Mouse (Mus musculus) stomach, postnatal 0 days (tissue): ENCODE data around the gene P2ry6. TPM values are rescaled to one million over a fixed set of nuclear protein-coding genes. Genes with fewer than 3 reads are reported as not detected.

ENCODE experiments used
- ATAC-seq: fragments of 200-750 bp; cut with Nextera tagmentation; 2 replicates; pipeline ENCODE4 v1.8.0; 2017; ENCODE audit not compliant: low FRiP score, low TSS enrichment
- DNase-seq: peaks from one replicate; pipeline ENCODE4 v3.0.0-alpha.2; 2016; ENCODE audit warnings: low spot score
- H3K27ac ChIP-seq: fragments of 300-500 bp; sonication (generic); replicated peaks from 2 replicates; pipeline ENCODE4 v1.5.1; 2014; ENCODE audit warnings: mild to moderate bottlenecking, control low read depth
- H3K27me3 ChIP-seq: fragments of 300-500 bp; sonication (generic); 2 replicates; pipeline ENCODE4 v1.6.1; 2014; ENCODE audit warnings: low read length; ENCODE audit not compliant: control insufficient read depth, insufficient read depth
- H3K36me3 ChIP-seq: fragments of 300-500 bp; sonication (generic); 2 replicates; pipeline ENCODE4 v1.6.1; 2014; ENCODE audit warnings: low read length, mixed read lengths; ENCODE audit not compliant: control insufficient read depth, insufficient read depth
- H3K4me1 ChIP-seq: fragments of 300-500 bp; sonication (generic); replicated peaks from 2 replicates; pipeline ENCODE4 v1.6.1; 2014; ENCODE audit warnings: antibody characterized with exemption; ENCODE audit not compliant: control insufficient read depth, insufficient read depth
- H3K4me2 ChIP-seq: fragments of 300-500 bp; sonication (generic); replicated peaks from 2 replicates; pipeline ENCODE4 v1.6.1; 2014; ENCODE audit warnings: low read depth, mild to moderate bottlenecking, control low read depth, moderate library complexity
- H3K4me3 ChIP-seq: fragments of 300-500 bp; sonication (generic); 2 replicates; pipeline ENCODE4 v1.5.1; 2014; ENCODE audit warnings: low read depth, low read length, control low read depth
- H3K9ac ChIP-seq: fragments of 300-500 bp; sonication (generic); 2 replicates; pipeline ENCODE4 v1.6.1; 2014; ENCODE audit warnings: mild to moderate bottlenecking, low read length, control low read depth, mixed read lengths
- H3K9me3 ChIP-seq: fragments of 300-500 bp; sonication (generic); 2 replicates; pipeline ENCODE4 v1.6.1; 2016; ENCODE audit warnings: low read length; ENCODE audit not compliant: control insufficient read depth
- CTCF ChIP-seq: IDR thresholded peaks from 2 replicates; pipeline ENCODE4 v1.5.1; 2016; ENCODE audit warnings: antibody characterized with exemption, low read depth, mild to moderate bottlenecking, moderate library complexity
- EP300 ChIP-seq: optimal IDR thresholded peaks from 2 replicates; pipeline ENCODE3; 2016; ENCODE audit warnings: antibody characterized with exemption
- WGBS: fragments of 180-500 bp; shearing (Covaris S2); extraction: QIAGEN DNeasy Blood & Tissue Kit; methylation state at CpG from one replicate; pipeline ENCODE4 v1.1.7; 2014; 5-methylcytosine and 5-hydroxymethylcytosine counted together
- polyA plus RNA-seq: library from polyadenylated mRNA; unstranded; fragments of >200 nt; fragmentation: Nextera tagmentation; extraction: Ambion mirVana; gene quantifications from 2 replicates; pipeline ENCODE4 v1.2.1, GENCODE M21; 2015

The P2ry6 gene
- polyA plus RNA-seq, 1 experiment from 2014 or later: 6.1 TPM

GRCm38 (mm10) chr7:100995260-100995864 is 20.9 kb upstream of the P2ry6 start:
- WGBS: 91% methylated on average over 7 of the region's 7 CpGs
- H3K4me1 ChIP-seq: no peaks in the 10 kb centered on the region
- no peak overlapping the region for H3K27ac ChIP-seq
- no peak overlapping the region for H3K4me3 ChIP-seq
- DNase-seq (no peak), ATAC-seq (no peak)
- H3K4me2 ChIP-seq: no peak overlapping the region
- no peaks in the 10 kb centered on the region for H3K9me3 ChIP-seq
- TF ChIP-seq EP300: no peak
- TF ChIP-seq CTCF: no peak
- no peaks in the 10 kb centered on the region; the same call in 1 of the 2 replicates for H3K36me3 ChIP-seq
- H3K27me3 ChIP-seq: no peaks in the 10 kb centered on the region
- H3K9ac ChIP-seq: no peak overlapping the region

- no peak for DNase-seq
- Histone ChIP-seq H3K4me2 (no peak overlapping the region), H3K9ac (no peak overlapping the region), H3K36me3 (no peaks in the 10 kb centered on the region), H3K27me3 (no peaks in the 10 kb centered on the region), H3K27ac (no peak overlapping the region), H3K9me3 (no peaks in the 10 kb centered on the region), H3K4me3 (no peak overlapping the region), H3K4me1 (no peaks in the 10 kb centered on the region)
- 56% methylated on average over 4 of the region's 4 CpGs for WGBS
- no peak for TF ChIP-seq EP300
- no peak for TF ChIP-seq CTCF
- ATAC-seq: peak; percentile 40; the same call in 1 of the 2 replicates
Observed at GRCm38 (mm10) chr7:100993166-100993565, 18.7 kb upstream of the P2ry6 start.

GRCm38 (mm10) chr7:100991972-100992371 is 17.5 kb upstream of the P2ry6 start:
- no peak overlapping the region for H3K4me3 ChIP-seq
- DNase-seq: no peak
- H3K4me2 ChIP-seq: no peak overlapping the region
- 80% methylated on average over 3 of the region's 3 CpGs for WGBS
- H3K36me3 ChIP-seq: no peaks in the 10 kb centered on the region
- H3K27me3 ChIP-seq: no peaks in the 10 kb centered on the region
- ATAC-seq: no peak
- TF ChIP-seq EP300: no peak
- TF ChIP-seq CTCF: no peak
- H3K27ac ChIP-seq: no peak overlapping the region
- H3K9ac ChIP-seq: no peak overlapping the region
- H3K4me1 ChIP-seq: no peaks in the 10 kb centered on the region
- H3K9me3 ChIP-seq: no peaks in the 10 kb centered on the region

- no peaks in the 10 kb centered on the region for H3K9me3 ChIP-seq
- TF ChIP-seq EP300 (no peak), CTCF (no peak)
- no peak overlapping the region for H3K4me2 ChIP-seq
- H3K36me3 ChIP-seq: no peaks in the 10 kb centered on the region
- H3K4me3 ChIP-seq: no peak overlapping the region
- DNase-seq (peak; percentile 12), ATAC-seq (no peak)
- no peaks in the 10 kb centered on the region for H3K4me1 ChIP-seq
- WGBS: 65% methylated on average over 9 of the region's 9 CpGs
- no peaks in the 10 kb centered on the region for H3K27me3 ChIP-seq
- H3K9ac ChIP-seq: no peak overlapping the region
- no peak overlapping the region for H3K27ac ChIP-seq
Observed at GRCm38 (mm10) chr7:100990636-100991311, 16.3 kb upstream of the P2ry6 start.

- ATAC-seq (peak; percentile 72), DNase-seq (peak; percentile 72)
- no peaks in the 10 kb centered on the region for H3K27me3 ChIP-seq
- H3K27ac ChIP-seq: no peak overlapping the region
- no peaks in the 10 kb centered on the region for H3K36me3 ChIP-seq
- 19% methylated on average over 9 of the region's 9 CpGs for WGBS
- no peak for TF ChIP-seq EP300
- TF ChIP-seq CTCF: peak; percentile 92
- H3K4me3 ChIP-seq: no peak overlapping the region
- H3K4me2 ChIP-seq: no peak overlapping the region
- H3K4me1 ChIP-seq: no peaks in the 10 kb centered on the region
- H3K9ac ChIP-seq: no peak overlapping the region
- no peaks in the 10 kb centered on the region for H3K9me3 ChIP-seq
Observed at GRCm38 (mm10) chr7:100988092-100988491, 13.6 kb upstream of the P2ry6 start.
